Mouse (Mus musculus): ENCODE results near the gene Dcst2.

DNA sequence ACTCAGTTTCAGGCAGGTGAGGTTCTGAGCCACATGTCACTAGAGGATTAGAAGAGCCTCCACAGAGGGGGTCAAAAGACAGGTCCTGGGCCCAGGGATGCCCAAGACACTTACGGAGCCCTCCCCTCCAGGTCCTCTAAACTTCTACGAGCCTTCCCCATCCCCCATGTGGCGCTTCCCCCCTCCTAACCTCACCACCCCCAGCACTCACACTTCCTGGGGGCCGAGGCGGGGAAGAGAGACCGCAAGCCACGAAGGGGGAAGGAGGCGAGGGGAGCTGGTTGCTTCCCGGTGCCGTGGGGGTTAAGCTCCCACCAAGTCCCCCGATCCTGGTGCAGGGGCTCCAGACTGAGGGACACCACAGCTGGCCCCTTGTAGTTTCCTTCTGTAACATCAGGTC is 23.7 kb downstream of the Dcst2 start:
- TF ChIP-seq ZC3H11A (IDR thresholded peaks at IDR 0.05; ENCODE audit: low read depth, low read length), result no peak
- no peak for TF ChIP-seq CTCF (IDR thresholded peaks at IDR 0.05 in 2 of 3, conservative IDR thresholded peaks at IDR 0.05 in 1 of 3; ENCODE audit: control insufficient read depth in 1 of 3, insufficient read depth in 1 of 3, low read depth in 2 of 3, low read length in 3 of 3, poor library complexity in 1 of 3, severe bottlenecking in 1 of 3)
- no peak for TF ChIP-seq GATA1 (IDR thresholded peaks at IDR 0.05; ENCODE audit: low read depth, low read length)
- no peak for TF ChIP-seq TCF12 (IDR thresholded peaks at IDR 0.05; ENCODE audit: low read depth, low read length)
- no peak for TF ChIP-seq EP300 (IDR thresholded peaks at IDR 0.05; ENCODE audit: low read depth in 1 of 2, low read length in 2 of 2)
- no peak for TF ChIP-seq HCFC1 (IDR thresholded peaks at IDR 0.05; ENCODE audit: low read depth, low read length)
- TF ChIP-seq TBP (IDR thresholded peaks at IDR 0.05; ENCODE audit: low read depth, low read length), result no peak
- no peak for TF ChIP-seq POLR2A (IDR thresholded peaks at IDR 0.05; ENCODE audit: control insufficient read depth in 1 of 2, insufficient read depth in 1 of 2, low read depth in 1 of 2, low read length in 2 of 2, poor library complexity in 1 of 2)
- no peak for TF ChIP-seq CHD1 (IDR thresholded peaks at IDR 0.05; ENCODE audit: low read depth, low read length)
